Mouse (Mus musculus) liver, adult 2 months (tissue): ENCODE results near the gene Phf12.

Experiments
- CTCF ChIP-seq: fragments of 200-500 bp; IDR thresholded peaks from 2 replicates; pipeline ENCODE4 v1.5.1; 2011; ENCODE audit warnings: low read depth, low read length, control low read depth
- POLR2A ChIP-seq: fragments of 200-500 bp; IDR thresholded peaks from 2 replicates; pipeline ENCODE4 v1.6.1; 2011; ENCODE audit warnings: low read length, control low read depth; ENCODE audit not compliant: insufficient read depth; ENCODE audit errors: extremely low read depth

- no peak for TF ChIP-seq POLR2A
- no peak for TF ChIP-seq CTCF
Measured at GRCm38 (mm10) chr11:78074666-78075065, 92.1 kb downstream of the Phf12 start.
